Mouse (Mus musculus): Measurements from ENCODE around the gene Sdk2. TPM values are rescaled to one million over a fixed set of nuclear protein-coding genes. Genes with fewer than 3 reads are reported as not detected.

Gene Sdk2
- polyA plus RNA-seq, 1 experiment from 2014 or later, result 0.66 TPM

GRCm38 (mm10) chr11:113883031-113883430, 183.8 kb downstream of the Sdk2 start:
- DNase-seq (ENCODE audit: low spot score) (no peak), ATAC-seq (no peak)
- H3K9me3 ChIP-seq (ENCODE audit: low read length), result no peaks in the 10 kb centered on the region
- no peak overlapping the region for H3K4me2 ChIP-seq (replicated peaks; ENCODE audit: low read depth, low read length)
- TF ChIP-seq EP300 (IDR thresholded peaks at IDR 0.05) (no peak), CTCF (IDR thresholded peaks at IDR 0.05) (no peak)
- WGBS, result 74% methylated on average over 8 of the region's 8 CpGs
- H3K4me1 ChIP-seq (ENCODE audit: insufficient read depth, low read depth, low read length), result no peaks in the 10 kb centered on the region
- no peaks in the 10 kb centered on the region for H3K27me3 ChIP-seq (replicated peaks; ENCODE audit: insufficient read depth, low read length)
- no peak overlapping the region for H3K4me3 ChIP-seq (ENCODE audit: low read depth, low read length)
- no peak overlapping the region for H3K27ac ChIP-seq (ENCODE audit: low read length)
- no peaks in the 10 kb centered on the region for H3K36me3 ChIP-seq (ENCODE audit: insufficient read depth, low read length)
- H3K9ac ChIP-seq (replicated peaks; ENCODE audit: low read depth), result no peak overlapping the region

- TF ChIP-seq CTCF (IDR thresholded peaks at IDR 0.05) (no peak), EP300 (IDR thresholded peaks at IDR 0.05) (no peak)
- H3K27ac ChIP-seq (ENCODE audit: low read length), result no peak overlapping the region
- no peak overlapping the region for H3K4me2 ChIP-seq (replicated peaks; ENCODE audit: low read depth, low read length)
- no peaks in the 10 kb centered on the region for H3K9me3 ChIP-seq (ENCODE audit: low read length)
- H3K9ac ChIP-seq (replicated peaks; ENCODE audit: low read depth), result no peak overlapping the region
- H3K36me3 ChIP-seq (ENCODE audit: insufficient read depth, low read length), result no peaks in the 10 kb centered on the region
- H3K27me3 ChIP-seq (replicated peaks; ENCODE audit: insufficient read depth, low read length), result no peaks in the 10 kb centered on the region
- 89% methylated on average over 6 of the region's 6 CpGs for WGBS
- DNase-seq (ENCODE audit: low spot score), result no peak
- H3K4me1 ChIP-seq (ENCODE audit: insufficient read depth, low read depth, low read length), result no peaks in the 10 kb centered on the region
- no peak overlapping the region for H3K4me3 ChIP-seq (ENCODE audit: low read depth, low read length)
- ATAC-seq, result no peak
These were observed 185.0 kb downstream of the Sdk2 start for GRCm38 (mm10) chr11:113881864-113882263.

GRCm38 (mm10) chr11:113867066-113867465, 199.8 kb downstream of the Sdk2 start:
- 81% methylated on average over 8 of the region's 8 CpGs for WGBS
- no peak overlapping the region for H3K27ac ChIP-seq (ENCODE audit: low read length)
- H3K9ac ChIP-seq (replicated peaks; ENCODE audit: low read depth), result no peak overlapping the region
- H3K4me1 ChIP-seq (ENCODE audit: insufficient read depth, low read depth, low read length), result no peaks in the 10 kb centered on the region
- ATAC-seq (no peak), DNase-seq (ENCODE audit: low spot score) (no peak)
- no peaks in the 10 kb centered on the region for H3K9me3 ChIP-seq (ENCODE audit: low read length)
- no peaks in the 10 kb centered on the region for H3K27me3 ChIP-seq (replicated peaks; ENCODE audit: insufficient read depth, low read length)
- TF ChIP-seq EP300 (IDR thresholded peaks at IDR 0.05), result peak; percentile 35; the same call in 1 of the 2 replicates
- no peak for TF ChIP-seq CTCF (IDR thresholded peaks at IDR 0.05)
- no peak overlapping the region for H3K4me2 ChIP-seq (replicated peaks; ENCODE audit: low read depth, low read length)
- no peaks in the 10 kb centered on the region for H3K36me3 ChIP-seq (ENCODE audit: insufficient read depth, low read length)
- no peak overlapping the region for H3K4me3 ChIP-seq (ENCODE audit: low read depth, low read length)

GRCm38 (mm10) chr11:113865627-113866026, 201.2 kb downstream of the Sdk2 start:
- Histone ChIP-seq H3K4me2 (replicated peaks; ENCODE audit: low read depth, low read length) (no peak overlapping the region), H3K4me3 (ENCODE audit: low read depth, low read length) (no peak overlapping the region), H3K36me3 (ENCODE audit: insufficient read depth, low read length) (no peaks in the 10 kb centered on the region), H3K27me3 (replicated peaks; ENCODE audit: insufficient read depth, low read length) (no peaks in the 10 kb centered on the region), H3K4me1 (ENCODE audit: insufficient read depth, low read depth, low read length) (no peaks in the 10 kb centered on the region), H3K9ac (replicated peaks; ENCODE audit: low read depth) (no peak overlapping the region), H3K27ac (ENCODE audit: low read length) (no peak overlapping the region), H3K9me3 (ENCODE audit: low read length) (no peaks in the 10 kb centered on the region)
- 26% methylated on average over 8 of the region's 8 CpGs for WGBS
- DNase-seq (ENCODE audit: low spot score), result peak; percentile 94
- TF ChIP-seq CTCF (IDR thresholded peaks at IDR 0.05), result peak; percentile 98
- TF ChIP-seq EP300 (IDR thresholded peaks at IDR 0.05), result no peak
- ATAC-seq, result peak; percentile 91

GRCm38 (mm10) chr11:113863408-113863807, 203.4 kb downstream of the Sdk2 start:
- WGBS, result 69% methylated on average over 5 of the region's 5 CpGs
- peak; percentile 68 for TF ChIP-seq CTCF (IDR thresholded peaks at IDR 0.05)
- no peak for TF ChIP-seq EP300 (IDR thresholded peaks at IDR 0.05)
- no peak for ATAC-seq
- Histone ChIP-seq H3K36me3 (ENCODE audit: insufficient read depth, low read length) (no peaks in the 10 kb centered on the region), H3K27me3 (replicated peaks; ENCODE audit: insufficient read depth, low read length) (no peaks in the 10 kb centered on the region), H3K9me3 (ENCODE audit: low read length) (no peaks in the 10 kb centered on the region), H3K27ac (ENCODE audit: low read length) (no peak overlapping the region), H3K4me3 (ENCODE audit: low read depth, low read length) (no peak overlapping the region), H3K9ac (replicated peaks; ENCODE audit: low read depth) (no peak overlapping the region), H3K4me2 (replicated peaks; ENCODE audit: low read depth, low read length) (no peak overlapping the region), H3K4me1 (ENCODE audit: insufficient read depth, low read depth, low read length) (no peaks in the 10 kb centered on the region)
- peak; percentile 10 for DNase-seq (ENCODE audit: low spot score)

- TF ChIP-seq EP300 (IDR thresholded peaks at IDR 0.05), result no peak
- DNase-seq (ENCODE audit: low spot score) (no peak), ATAC-seq (no peak)
- H3K9me3 ChIP-seq (ENCODE audit: low read length), result no peaks in the 10 kb centered on the region
- no peaks in the 10 kb centered on the region for H3K36me3 ChIP-seq (ENCODE audit: insufficient read depth, low read length)
- 78% methylated on average over 13 of the region's 13 CpGs for WGBS
- no peak overlapping the region for H3K4me3 ChIP-seq (ENCODE audit: low read depth, low read length)
- no peak overlapping the region for H3K4me2 ChIP-seq (replicated peaks; ENCODE audit: low read depth, low read length)
- H3K9ac ChIP-seq (replicated peaks; ENCODE audit: low read depth), result no peak overlapping the region
- no peak overlapping the region for H3K27ac ChIP-seq (ENCODE audit: low read length)
- no peaks in the 10 kb centered on the region for H3K27me3 ChIP-seq (replicated peaks; ENCODE audit: insufficient read depth, low read length)
- no peaks in the 10 kb centered on the region for H3K4me1 ChIP-seq (ENCODE audit: insufficient read depth, low read depth, low read length)
These were observed 211.2 kb downstream of the Sdk2 start for GRCm38 (mm10) chr11:113855661-113856060.

GRCm38 (mm10) chr11:113851750-113852149, 215.1 kb downstream of the Sdk2 start:
- Histone ChIP-seq H3K27me3 (replicated peaks; ENCODE audit: insufficient read depth, low read length) (no peaks in the 10 kb centered on the region), H3K4me3 (ENCODE audit: low read depth, low read length) (no peak overlapping the region), H3K4me1 (ENCODE audit: insufficient read depth, low read depth, low read length) (no peaks in the 10 kb centered on the region), H3K4me2 (replicated peaks; ENCODE audit: low read depth, low read length) (no peak overlapping the region), H3K36me3 (ENCODE audit: insufficient read depth, low read length) (no peaks in the 10 kb centered on the region), H3K9ac (replicated peaks; ENCODE audit: low read depth) (no peak overlapping the region), H3K9me3 (ENCODE audit: low read length) (no peaks in the 10 kb centered on the region), H3K27ac (ENCODE audit: low read length) (no peak overlapping the region)
- 68% methylated on average over 8 of the region's 8 CpGs for WGBS
- no peak for ATAC-seq
- DNase-seq (ENCODE audit: low spot score), result no peak
- TF ChIP-seq CTCF (IDR thresholded peaks at IDR 0.05), result no peak
- TF ChIP-seq EP300 (IDR thresholded peaks at IDR 0.05), result no peak
